Mouse (Mus musculus) bone marrow macrophage, adult 2 months (primary cell): ENCODE results near the gene Gtdc1.

Source experiments
- CTCF ChIP-seq: IDR thresholded peaks from 2 replicates; pipeline ENCODE4 v1.5.1; 2012; ENCODE audit warnings: low read depth, mild to moderate bottlenecking, low read length, moderate library complexity
- POLR2A ChIP-seq: IDR thresholded peaks from 2 replicates; pipeline ENCODE4 v1.6.1; 2012; ENCODE audit warnings: mild to moderate bottlenecking, low read depth, low read length, borderline replicate concordance

DNA sequence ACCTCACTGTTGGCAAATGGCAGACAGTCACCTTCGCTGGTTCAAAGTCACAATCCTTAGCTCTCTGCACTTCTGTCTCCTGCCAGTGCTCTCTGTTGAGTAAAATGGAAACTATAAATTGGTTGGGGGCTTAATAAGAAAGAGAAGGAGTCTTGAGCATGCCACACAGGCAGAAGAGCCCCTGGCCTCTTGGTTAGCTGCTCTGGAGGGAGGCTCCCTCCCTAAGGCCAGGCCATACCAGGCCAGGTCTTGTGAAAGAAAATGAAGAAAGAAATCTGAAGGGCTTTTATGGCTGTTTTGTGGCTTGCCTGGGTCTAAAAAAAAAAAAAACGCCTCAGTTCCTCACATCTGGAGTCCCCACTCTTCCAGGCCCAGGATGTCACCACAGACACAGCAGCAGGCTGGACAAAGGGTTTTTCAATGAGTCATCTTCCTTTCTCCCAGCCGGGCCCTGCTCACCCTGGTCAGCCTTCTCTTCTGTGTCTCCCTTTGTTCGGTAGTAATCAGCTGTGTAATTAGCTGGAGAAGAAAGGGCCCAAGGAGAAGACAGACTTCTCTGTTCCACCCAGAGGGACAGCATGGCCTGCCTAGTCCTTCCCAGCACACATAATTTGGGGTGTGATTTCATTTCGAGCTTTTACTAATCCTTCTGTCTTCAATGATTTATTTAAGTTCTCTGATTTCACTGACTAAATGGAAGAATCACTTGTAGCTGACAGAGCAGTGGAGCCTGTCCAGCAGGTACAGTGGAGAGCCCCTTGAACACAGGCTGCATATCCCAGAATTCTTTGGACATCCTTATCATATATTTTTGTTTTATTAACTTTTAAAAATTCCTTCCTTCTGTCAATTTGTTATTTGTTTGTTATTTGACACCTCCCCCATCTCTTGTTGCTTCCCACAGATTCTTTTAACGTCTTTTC is 401.1 kb downstream of the Gtdc1 start:
- no peak for TF ChIP-seq POLR2A
- no peak for TF ChIP-seq CTCF
